Mouse (Mus musculus): ENCODE data around the gene Topaz1.

- TF ChIP-seq CTCF (IDR thresholded peaks at IDR 0.05; ENCODE audit: low read depth, low read length) (no peak), POLR2A (IDR thresholded peaks at IDR 0.05; ENCODE audit: insufficient read depth, low read length) (no peak), EP300 (IDR thresholded peaks at IDR 0.05; ENCODE audit: insufficient read depth, low read depth, low read length) (no peak)
Observed at GRCm38 (mm10) chr9:122812386-122812785, 65.2 kb downstream of the Topaz1 start.
